Mouse (Mus musculus) WW6 (cell line): ENCODE measurements around the gene Crym.

Experiments used
- DNase-seq: peaks from one replicate; pipeline ENCODE4 v3.0.0-alpha.2; 2013; ENCODE audit warnings: low read depth, low spot score

Crym gene

GRCm38 (mm10) chr7:120201771-120202170 lies at the start of gene Crym:
Gene Crym (minus strand): TSS chr7:120202111.
- no peak for DNase-seq

DNA sequence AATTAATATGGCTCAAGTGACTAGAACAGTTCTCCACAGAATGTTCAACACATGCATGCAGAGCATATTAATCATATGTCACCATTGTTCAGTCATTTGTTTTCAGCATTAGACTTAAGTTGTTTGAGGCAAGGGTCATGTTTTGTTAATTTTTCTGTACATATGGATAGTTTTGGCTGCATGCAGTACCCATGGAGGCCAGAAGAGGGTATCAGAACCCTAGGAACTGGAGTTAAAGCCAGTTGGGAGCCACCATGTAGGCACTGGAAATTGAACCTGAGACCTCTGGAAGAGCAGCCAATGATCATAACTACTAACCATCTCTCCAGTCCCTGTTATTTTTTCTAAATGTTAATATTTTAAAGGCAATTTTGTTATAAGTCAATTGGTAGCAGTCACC lies 39.2 kb upstream of the Crym start:
- peak; percentile 5 for DNase-seq

GRCm38 (mm10) chr7:120228541-120228940 lies 26.6 kb upstream of the Crym start:
- no peak for DNase-seq

DNA sequence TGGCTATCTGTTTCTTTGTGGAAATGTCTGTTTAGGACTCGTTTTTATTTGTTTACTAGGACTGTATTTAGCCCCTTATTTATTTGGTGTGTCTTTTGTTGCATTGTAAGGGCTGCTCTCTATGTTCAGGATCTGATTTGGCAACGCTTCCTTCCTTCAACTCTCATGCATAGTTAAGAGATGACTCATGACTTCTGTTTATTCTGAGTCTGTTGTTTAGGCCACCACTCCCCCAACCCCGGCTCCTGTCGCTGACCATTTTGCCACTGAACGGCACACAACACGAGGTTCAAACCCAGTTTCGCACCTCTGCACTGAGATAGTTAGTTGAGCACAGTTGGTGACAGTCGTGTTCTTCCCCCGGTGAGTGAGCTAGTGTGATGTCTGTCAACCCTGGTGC lies 4.1 kb upstream of the Crym start:
- DNase-seq, result no peak

DNA sequence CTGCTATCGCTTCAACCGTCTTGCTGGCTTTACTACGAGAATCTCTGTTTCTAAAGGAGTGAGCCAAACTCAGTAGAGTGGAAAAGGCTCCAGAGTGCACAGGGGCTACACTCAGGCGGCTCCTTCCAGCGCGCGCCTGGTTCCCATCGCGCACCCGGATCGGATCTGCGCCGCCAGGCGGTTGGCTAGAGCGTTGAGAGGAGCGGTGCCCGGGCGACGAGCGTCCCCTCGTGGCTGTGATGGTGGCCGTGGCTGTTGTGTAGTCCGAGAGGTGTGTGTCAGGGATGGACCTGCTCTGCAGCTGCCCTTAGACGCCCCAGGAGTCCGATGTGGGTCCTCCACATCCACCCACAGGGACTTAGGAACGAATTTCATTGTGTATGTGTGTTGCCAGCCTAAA lies 1.9 kb upstream of the Crym start, which contains the start of gene Abca14:
Abca14 (plus strand) TSS at position 173 of the 400 bp plus-strand sequence.
- peak; percentile 61 for DNase-seq

GRCm38 (mm10) chr7:120201231-120201744 lies 623 bp downstream of the Crym start:
- no peak for DNase-seq

GRCm38 (mm10) chr7:120195207-120195606 lies 6.7 kb downstream of the Crym start:
- DNase-seq, result no peak

- no peak for DNase-seq
Measured at GRCm38 (mm10) chr7:120192816-120193215, 9.1 kb downstream of the Crym start.

GRCm38 (mm10) chr7:120192207-120192606 lies 9.7 kb downstream of the Crym start:
- DNase-seq, result no peak

GRCm38 (mm10) chr7:120190150-120190665 lies 11.7 kb downstream of the Crym start:
- DNase-seq, result no peak

DNA sequence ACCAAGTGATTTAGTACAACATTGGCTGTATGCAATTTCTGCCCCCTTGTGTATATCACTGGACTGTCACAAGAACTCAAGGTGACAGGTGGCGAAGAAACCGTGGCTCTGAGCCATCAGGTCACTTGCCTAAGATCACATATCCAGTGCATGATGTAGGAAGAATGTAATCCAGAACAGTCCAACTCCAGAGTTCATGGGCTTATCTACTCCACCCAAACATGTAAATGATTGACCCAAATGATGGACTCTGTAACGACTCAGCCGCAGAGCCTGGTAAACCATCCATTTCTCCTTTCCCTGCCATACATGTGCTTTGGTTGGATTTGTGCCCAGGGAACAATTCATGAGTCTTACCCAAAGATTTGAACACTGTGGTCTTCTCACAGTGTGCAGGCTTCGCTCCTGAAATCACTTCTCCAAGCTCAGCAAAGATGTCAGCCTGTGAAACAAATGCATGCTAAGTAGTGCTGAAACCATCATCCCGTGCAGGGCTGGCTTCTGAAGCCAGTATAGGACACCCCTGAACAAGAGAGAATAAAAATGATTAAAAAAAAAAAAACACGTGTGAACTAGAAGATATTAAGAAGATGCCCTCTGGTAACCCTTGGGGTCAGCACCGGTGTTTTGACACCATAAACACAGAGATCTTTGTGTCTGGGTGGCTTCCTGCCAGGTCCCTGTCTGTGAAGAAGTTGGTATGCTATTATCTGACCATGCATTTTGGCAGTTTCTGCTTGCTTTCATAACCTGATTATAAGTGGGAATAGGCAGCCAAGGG lies 12.4 kb downstream of the Crym start:
- DNase-seq, result no peak

GRCm38 (mm10) chr7:120188946-120189345 lies 13.0 kb downstream of the Crym start:
- DNase-seq, result no peak

DNA sequence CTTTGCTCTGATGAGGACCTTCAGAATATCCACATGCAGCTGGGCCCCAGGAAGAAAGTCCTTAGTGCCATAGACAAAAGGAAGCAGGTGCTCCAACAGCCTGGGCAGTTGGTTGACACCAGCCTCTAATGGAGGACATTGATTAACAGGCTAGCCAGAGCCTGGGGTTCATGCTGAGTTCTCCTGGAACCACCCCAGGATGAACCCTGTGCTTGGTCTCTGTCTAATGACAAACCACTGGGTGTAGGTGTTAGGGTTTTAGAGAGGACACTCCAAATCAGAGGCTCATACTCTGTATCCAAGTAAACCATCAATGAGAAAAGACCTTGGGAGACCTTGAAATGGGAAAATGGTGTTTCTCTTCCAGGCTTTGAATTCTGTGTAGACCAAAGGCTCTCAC lies 19.0 kb downstream of the Crym start:
- DNase-seq, result no peak

GRCm38 (mm10) chr7:120181401-120182230 lies 20.3 kb downstream of the Crym start:
- no peak for DNase-seq

DNA sequence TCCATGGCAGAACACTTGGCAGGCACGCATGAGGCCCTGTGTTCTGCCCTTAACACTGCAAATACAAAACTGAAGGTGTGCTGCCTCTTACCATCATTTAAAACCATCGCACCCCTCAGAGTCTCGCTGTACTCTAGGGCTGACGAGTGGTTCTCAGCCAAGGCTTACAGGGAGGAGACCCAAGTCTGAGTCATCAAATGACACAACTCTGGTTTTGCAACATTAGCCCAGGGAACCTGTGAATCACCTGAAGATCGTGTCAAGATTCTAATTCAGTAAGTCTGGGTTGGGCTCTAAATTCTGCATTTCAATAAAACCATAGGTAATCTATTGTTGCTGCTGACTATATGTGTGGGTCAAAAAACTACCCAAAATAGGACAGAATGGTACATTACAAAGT lies 21.4 kb downstream of the Crym start:
- no peak for DNase-seq

DNA sequence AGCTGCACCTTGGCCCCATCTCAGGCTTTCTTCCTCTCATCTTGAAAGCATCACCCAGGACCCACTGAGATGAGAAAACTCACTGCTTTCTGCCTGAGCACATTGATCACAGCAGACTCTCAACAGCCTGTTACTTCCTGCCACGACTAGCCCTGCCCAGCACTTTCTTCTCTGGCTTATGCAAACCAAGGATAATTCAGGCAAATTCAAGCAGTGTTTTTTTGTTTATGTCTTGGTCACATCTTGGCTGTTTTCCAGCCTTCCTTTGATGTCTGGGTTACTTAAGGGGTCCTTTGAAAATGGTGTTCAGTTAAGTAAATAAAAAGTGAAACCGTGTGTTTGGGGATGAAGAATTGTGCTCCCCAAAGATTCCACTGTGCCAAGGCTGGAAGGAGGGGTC lies 23.0 kb downstream of the Crym start:
- no peak for DNase-seq

- no peak for DNase-seq
Measured at GRCm38 (mm10) chr7:120177611-120178010, 24.3 kb downstream of the Crym start.

DNA sequence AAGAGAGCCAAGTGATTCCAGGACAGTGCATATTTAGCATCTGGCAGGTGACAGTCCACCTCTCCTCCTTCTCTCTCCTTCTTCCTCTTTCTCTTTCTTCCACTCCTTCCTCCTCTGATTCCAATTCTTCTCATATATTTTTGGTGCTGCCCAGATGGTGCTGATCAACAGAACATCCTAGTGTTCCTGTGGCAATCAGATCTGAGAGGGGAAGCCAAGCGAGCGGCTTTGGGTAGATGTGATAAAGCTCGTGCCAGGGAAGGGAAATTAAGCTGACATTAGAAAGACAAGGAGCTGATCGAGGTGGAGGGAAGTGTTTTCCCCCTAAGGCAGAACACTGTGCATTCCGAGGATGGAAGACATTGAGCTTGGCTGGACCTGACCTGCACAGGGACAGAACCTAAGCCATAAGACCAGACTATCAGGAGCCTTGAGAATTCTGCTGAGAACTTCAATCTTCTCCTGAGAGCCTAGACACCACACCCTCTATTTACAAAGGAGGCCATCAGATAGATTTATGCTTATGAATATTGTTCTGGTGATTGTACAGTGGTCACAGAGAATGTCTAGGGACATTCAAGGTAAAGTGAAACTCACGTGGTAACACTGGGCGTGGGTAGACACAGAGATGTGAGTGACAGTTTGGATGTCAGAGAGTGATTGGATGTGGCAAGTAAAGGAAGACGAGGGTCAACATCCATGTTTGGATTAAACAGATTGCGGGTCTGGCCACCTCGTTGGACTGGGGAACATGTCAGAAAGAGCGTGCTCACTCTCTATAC lies 27.0 kb downstream of the Crym start:
- no peak for DNase-seq

DNA sequence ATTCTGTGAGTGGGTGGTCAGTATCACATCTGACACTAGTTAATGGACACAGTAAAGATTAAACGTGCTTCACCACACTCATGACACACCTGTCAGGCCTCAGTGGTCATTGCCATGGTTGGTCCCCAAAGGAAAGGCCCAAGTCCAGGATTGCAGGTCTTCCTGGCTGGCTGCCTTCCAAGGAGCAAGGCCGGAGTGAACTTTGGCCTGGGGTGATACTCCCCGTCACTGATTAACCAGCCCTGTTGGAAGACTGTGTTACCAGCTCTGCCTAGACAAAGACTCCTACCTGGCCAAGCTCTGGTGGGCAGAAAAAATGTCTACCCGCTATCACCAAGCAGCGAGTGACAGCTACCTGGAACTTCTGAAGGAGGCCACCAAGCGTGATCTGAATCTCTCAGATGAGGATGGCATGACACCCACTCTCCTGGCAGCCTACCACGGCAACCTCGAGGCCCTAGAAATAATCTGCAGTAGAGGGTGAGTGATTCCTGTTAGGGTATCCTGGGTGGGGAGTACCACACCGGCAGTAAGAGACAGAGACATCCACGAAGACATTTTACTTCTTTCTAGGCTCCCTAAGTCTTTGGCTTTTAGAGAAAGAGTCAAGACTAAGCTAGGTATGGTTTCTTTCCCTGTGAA lies 28.2 kb downstream of the Crym start, which contains the start of gene Anks4b:
Anks4b (plus strand) TSS at position 256 of the 642 bp plus-strand sequence.
- DNase-seq, result no peak

- DNase-seq, result no peak
Measured at GRCm38 (mm10) chr7:120172188-120172700, 29.7 kb downstream of the Crym start.
